Mouse (Mus musculus): Measurements from ENCODE around the gene Fxyd4.

Gene Fxyd4

DNA sequence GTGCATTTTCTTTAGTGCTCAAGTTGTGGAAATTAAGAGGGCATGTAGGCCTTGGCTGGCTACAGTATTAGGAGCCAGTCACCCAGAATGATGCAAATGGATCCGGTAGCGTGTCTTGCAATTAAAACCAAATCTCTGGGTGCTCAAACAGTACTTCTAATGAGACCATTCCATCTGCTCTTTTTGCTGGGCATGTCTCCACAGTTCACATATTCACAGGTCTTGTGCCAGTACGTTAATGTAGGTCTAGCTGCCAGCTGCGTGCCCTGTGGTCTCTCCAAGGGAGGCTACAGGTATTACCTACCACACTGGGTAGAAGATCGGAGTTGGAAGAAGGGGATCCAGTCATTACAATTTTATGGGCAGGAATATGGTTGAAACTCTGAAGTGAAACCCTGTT lies 19.4 kb downstream of the Fxyd4 start:
- no peak for DNase-seq (ENCODE audit: low read depth, low spot score)

DNA sequence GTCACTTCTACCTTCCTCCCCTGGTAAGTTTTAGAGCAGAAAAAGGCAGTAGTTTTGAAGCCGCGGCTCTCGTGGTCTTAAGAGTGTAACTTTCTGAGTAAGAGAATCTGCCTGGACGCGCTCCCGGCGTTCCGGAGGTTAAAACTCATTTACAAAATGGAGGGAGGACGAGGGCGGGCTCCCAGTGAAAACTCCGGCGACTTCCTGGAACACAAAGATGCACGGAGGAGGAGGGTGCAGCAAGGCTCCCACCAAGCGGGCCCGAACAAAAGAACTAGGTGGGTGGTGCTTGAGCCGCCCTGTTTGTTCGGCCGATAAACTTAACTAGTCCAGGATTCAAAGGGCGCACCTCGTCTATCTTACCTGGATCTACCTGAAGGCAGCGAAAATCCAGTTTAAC lies 19.9 kb downstream of the Fxyd4 start:
- no peak for DNase-seq (ENCODE audit: low read depth, low spot score)

DNA sequence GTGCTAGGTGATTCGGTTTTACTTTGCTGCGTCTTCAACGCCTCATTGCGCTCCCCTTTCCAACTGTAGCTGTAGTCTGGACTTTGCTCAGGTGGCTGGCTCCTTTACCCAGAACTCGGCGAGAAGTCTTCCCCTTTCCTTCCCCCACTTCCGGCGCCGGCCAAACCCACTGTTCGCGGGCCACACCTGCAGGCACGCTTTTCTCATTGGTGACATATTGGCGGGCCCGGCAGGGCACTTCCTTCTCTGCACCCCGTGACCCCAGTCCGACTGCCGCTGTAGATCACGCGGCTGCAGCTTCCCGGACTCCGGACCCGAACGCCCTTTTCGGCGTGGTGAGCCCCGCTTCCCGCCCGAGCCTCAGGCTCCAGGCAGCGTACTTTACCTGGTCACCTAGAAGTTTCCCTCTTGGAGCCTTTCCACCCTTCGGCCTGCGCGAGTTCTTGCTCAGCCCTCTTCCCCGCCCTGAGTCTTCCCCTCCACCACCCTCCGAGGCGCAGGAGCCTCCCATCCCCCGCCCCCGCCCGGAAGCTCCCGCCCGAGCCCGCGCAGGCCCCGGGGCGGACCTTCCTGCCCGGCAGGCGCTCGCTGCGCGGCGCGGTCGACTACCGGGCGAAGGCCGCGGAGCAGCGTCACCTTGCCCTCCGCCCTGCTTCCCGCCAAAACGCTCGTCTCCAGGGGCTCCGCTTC lies 20.6 kb downstream of the Fxyd4 start:
- no peak for DNase-seq (ENCODE audit: low read depth, low spot score)

DNA sequence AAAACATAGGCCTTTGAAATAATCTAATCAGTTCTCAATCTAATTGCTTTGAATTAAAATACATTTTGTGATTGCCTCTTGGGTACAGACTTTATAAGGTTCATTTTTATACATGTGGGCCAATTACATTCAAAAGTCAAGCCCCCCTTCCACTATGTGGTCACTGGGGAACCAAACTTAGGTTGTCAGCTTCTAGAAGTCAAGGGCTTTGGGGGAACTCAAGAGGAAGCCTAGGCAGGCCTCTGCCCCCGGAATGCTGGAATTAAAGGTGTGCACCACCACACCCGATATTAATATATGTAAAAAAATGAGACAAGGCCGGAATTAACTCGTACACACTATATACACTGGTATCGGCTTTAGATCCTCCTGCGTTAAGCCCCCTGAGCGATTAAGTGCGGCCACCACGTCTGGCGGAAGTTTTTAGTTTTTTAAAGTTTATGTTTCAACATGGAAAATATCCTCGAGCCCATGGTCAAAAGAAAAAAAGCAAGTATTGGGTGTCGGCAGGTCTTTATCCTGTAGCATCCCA lies 21.2 kb downstream of the Fxyd4 start:
- no peak for DNase-seq (ENCODE audit: low read depth, low spot score)

DNA sequence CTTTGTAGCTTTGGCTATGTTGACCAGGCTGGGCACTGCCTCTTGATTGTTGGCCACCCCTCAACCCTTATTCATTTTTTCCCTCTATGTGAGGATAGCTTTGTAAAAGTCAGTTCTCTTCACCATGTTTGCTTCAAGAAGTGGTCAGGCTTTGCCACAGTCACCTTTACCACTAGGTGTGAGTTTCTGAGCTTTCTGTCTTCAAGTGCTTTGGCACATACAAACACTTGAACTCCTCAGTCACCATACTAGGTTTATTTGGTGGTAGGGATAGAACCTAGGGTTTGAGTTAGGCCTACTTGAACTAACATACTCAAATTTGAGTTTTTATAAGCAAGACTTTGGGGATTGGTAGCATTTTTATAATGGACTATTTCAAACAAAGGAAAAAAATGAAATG lies 23.0 kb downstream of the Fxyd4 start:
- DNase-seq (ENCODE audit: low read depth, low spot score) = no peak

DNA sequence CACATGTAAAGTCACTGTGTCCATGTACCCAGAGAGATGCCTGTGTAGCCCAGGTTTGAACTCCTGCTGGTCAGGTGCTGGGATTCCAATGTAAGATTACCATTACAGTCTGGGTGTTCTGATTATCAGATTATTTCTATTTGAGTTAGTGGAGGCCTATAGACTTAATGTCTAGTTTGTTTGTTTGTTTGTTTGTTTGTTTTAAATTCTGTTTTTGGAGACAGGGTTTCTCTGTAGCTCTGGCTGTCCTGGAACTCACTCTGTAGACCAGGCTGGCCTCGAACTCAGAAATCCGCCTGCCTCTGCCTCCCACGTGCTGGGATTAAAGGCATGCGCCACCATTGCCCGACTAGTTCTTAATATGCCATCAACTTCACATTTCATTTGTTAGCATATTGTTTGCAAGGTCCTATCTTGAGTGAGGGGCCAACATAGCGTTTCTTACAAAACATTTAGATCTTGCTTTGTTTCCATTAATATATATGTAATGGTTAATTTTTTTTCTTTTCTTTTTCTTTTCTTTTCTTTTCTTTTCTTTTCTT lies 27.3 kb downstream of the Fxyd4 start:
- no peak for DNase-seq (ENCODE audit: low read depth, low spot score)

DNA sequence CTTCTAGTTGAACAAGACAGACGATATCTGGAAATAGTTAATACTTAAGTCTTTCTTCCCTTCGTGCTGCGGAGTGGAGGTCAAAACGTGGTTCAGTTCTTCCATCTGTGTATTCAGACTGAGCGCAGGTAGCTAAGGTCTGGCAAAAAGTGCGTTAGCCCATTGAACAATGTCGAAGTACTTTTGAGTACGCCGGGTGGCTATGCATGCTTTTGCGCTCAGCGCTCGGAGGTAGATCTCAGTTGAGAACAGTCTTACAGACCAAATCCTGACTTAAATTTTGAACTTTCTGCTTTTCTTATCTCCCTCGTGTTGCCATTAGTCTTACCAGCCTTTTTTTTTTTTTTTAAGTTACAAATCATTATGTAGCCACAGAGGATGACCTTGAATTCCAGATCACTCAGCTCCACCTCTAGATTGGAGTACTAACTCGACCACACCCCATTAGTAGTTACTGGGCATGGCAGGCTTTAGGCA lies 29.0 kb downstream of the Fxyd4 start:
- DNase-seq (ENCODE audit: low read depth, low spot score) = no peak

DNA sequence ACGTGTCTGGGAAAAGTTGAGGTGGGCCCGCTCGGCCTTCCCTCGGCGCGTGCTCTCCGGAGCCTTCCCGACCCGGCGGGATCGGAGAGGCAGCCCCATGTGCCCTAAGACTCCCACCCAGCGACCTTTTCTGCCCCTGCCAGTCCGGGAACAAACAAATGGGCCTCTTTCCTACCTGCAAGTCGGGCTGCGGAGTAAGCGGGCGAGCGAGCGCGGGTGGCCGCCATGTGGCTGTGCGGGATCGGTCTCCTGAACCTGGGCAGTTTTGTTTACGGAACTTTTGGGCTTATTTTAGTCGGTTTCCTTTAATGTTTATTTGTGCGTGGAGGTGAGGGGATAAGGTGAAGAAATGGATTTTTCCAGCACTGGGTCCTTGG lies 29.5 kb downstream of the Fxyd4 start:
- no peak for DNase-seq (ENCODE audit: low read depth, low spot score)

DNA sequence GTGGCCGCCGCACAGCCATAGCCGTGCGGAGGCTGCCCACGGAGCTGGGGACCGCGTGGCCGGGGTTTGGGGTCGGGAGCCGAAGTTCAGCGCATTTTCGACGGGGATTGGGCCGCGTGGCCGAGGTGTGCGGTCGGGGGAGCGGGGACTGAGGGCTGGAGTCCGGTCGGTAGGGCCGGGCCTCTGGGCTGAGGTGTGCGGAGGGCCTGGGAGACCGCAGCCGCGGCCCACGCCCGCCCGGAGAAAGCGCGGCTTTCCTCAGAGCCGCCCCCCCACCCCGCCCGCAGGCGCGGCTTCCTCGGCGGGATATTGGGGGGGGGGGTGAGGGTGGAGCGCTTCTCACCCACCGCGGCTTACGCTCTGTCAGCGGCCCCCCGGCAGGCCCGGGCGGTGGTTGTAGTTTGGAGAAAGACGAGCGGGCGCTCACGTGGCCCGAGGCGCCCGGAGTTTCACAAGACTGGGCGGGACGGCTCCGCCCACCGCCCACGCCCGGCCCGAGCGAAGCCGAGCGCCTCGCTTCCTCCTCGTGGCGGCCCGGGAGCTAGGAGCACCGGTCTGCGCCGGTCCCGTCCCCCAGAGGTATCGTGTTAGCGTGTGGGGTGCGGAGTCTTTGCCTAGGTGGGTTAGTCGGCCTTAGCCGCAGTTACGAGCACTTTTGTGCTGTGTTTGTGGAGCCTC lies 30.1 kb downstream of the Fxyd4 start:
- DNase-seq (ENCODE audit: low read depth, low spot score) = no peak

DNA sequence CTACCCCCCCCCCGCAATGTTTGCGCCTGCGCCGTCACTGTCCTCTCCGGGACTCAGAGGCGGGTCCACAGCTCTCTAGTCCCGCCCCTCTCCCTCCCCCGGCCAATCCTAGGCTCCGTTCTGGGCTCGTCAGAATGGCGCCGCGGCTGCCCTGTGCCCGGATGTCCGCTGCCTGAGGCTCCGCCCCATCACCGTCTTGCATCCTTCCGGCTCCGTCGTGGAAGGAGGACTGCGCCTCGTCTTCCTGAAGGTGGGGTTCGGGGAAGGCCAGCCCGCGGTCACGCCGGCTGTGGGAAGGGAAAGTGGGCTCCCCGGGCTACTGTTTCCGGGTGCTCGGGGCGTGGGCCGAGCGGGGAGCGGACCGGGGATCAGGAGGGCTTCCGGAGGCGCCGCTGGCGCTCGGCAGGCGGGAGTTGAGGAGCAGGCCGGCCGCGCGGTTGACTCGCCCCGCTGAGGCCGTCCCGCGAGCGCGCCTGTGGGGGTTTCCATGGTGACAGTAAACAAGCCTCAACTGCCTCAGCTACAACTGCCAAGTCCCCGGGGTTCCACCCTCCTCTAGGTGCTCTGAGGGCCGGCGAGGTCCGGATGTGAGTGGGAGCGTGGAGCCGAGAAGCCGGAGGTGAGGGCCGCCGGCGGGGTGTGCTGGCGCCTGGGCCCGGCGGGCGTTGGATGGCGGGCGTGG lies 30.8 kb downstream of the Fxyd4 start:
- peak; percentile 96 for DNase-seq (ENCODE audit: low read depth, low spot score)

DNA sequence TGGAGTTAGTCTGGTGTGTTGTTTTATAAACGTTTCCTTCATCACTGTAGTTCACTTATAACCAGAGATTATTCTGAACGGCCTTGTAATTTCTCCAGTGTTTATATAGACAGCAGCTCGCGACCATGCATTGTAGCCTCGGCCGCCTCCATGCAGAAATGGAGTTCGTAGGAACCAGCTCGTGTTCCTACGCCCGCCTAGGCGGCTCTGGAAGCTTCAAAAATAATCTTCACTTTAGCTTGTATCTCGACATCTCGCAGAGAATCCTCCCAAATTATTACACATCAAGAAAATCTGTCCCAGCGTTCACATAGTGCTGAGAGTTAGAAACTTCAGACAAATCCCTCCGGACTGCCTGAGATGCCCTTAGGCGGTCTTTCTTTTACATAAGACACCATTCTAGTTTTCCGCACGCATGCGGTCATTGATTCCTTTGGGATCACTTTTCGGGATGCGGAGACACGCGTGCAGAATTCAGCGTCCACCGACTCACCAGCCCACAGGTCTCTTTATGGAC lies 31.4 kb downstream of the Fxyd4 start:
- DNase-seq (ENCODE audit: low read depth, low spot score) = no peak

DNA sequence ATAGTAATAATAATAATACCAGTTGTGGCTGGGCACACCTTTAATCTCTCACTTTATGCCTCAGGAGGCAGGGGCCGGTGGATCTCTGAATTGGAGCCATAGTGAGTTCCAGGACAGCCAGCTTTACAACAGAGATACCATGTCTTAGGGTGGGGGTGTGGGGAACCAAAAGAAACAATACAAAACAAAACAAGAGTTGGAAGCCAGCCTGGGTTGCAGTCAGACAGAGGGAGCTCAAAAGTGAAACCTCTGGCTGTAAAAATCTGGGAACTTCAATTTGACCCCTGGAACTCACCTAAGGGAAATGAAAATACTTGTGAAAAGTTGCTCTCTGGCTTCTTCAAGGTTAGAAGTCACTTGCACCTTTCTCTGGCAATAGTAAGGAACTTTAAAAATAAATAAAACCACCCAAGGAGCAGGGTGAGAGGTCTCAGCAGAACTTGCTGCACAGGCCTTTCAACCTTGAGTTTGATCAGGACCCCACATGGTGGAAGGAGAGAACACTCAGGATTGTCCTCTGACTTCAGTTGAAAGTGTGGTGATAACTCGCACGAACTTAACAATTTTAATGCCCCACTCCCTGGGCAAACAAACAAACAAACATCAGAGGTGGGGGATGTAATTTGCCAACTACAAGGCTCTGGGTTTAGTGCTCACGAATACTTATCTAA lies 32.1 kb downstream of the Fxyd4 start:
- DNase-seq (ENCODE audit: low read depth, low spot score) = no peak

DNA sequence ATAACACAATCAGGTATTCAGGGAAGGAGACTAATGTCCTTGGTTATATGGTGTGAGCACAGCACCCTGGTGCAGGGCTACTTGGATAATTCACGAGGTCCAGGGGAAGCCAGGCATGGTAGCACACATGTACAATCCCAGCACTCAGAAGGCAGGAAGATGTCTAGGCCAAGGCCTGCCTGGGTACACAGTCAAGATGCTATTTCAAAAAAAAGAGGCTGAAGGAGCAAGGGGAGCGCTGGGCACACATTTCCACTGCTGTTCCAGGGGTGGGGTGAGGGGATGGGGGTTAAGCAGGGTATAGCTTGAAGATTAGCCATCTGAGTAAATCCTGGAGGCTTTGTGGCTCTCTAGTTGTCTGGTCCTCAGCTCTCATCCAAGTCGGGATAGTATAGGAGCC lies 33.7 kb downstream of the Fxyd4 start:
- no peak for DNase-seq (ENCODE audit: low read depth, low spot score)

DNA sequence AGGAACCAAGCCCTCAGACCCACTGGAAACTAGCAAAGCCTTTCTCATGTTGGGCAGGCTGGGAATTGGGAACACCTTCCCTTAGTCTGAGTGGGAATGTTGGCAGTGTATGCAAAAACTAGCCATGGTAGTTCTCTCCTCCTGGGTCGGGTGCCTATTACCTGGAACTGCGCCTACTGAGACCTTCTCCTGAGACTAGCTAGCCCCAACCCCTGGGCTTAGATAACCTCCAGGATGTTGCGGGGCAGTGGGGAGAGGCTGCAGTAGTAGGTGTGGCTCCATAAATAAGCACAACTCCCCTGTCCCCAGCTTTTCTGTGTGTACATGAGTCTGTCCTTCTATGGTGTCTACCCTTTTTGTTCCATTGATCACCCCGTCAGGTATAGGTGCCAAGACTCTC lies 34.9 kb downstream of the Fxyd4 start:
- DNase-seq (ENCODE audit: low read depth, low spot score) = no peak

DNA sequence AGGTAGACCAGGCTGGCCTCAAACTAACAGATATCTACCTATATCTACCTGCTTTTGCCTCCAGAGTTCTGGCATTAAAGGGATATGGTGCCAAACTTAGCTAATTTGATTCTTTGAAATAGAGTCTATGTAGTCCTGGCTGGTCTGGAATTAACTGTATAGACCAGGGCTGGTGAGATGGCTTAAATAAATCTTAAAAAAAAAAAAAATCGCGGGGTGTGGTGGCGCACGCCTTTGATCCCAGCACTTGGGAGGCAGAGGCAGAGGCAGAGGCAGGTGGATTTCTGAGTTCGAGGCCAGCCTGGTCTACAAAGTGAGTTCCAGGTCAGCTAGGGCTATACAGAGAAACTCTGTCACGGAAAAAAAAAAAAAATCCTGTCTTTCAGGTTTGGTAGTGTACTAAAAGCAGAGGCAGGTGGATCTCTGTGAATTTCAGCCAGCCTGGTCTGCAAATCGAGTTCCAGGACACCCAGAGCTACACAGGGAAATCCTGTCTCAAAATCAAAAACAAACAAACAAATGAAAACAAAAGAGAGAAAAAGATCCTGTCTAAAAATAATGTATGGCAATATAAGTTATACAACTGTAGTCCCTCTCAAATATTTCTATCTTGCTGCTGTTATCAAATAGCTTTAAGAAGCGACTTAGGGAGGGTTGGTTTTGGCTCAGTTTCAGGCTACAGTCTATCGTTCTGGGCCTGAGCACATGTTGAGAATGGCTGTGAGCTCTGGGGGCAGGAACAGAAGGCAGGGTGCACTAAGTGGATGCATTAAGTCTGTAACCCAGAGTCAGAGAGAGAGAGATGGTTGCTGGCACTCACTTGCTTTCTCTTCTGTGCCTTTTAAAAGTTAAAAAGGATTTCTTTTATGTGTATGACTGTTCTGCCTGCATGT lies 35.7 kb downstream of the Fxyd4 start:
- no peak for DNase-seq (ENCODE audit: low read depth, low spot score)

DNA sequence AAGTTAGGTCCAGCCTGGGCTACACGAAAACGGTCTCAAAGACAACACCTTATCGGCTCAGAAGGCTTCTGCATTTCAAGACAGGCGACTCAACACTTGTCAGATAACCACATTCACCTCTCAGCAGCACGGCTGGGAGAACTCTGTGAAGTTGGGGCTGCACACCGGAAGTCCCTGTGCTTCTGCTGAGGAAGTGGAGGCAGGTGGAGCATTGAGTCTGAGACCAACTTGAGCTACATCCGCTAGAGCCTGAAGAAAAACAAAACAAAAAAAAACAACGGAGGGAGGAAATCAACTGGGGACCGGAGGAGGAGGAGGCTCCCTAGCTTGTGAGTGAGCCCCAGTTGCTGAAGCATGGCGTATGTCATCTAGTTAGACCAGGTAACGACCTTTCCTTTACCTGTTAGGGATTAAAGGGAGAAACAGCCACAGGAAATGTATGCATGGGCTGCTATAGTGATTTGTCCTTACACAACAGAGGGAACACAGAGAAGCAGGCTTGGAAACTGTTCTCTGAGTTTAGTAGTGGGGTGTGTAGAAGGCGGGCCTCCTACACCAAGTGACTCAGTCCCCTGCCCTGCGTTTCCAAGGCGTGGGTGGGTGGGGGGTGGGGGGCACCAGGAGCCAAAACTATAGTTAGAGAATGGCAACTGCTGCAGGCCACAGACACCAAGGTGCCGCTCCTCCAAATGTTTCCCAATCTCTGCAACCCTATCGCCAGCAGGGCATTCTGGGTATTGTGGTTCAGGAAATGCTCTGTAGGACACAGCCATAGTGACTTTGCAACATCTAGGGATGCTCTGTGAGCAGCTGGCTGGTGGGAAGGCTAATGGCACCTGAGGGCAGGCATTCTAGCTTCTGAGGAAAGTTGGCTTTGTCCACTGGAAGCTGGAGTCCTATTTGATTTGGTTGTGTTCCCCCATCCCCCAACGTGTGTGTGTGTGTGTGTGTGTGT lies 37.1 kb downstream of the Fxyd4 start, which contains the start of gene Hnrnpf:
Gene Hnrnpf (plus strand): TSS at position 199 of the 955 bp plus-strand sequence.
- DNase-seq (ENCODE audit: low read depth, low spot score) = no peak

DNA sequence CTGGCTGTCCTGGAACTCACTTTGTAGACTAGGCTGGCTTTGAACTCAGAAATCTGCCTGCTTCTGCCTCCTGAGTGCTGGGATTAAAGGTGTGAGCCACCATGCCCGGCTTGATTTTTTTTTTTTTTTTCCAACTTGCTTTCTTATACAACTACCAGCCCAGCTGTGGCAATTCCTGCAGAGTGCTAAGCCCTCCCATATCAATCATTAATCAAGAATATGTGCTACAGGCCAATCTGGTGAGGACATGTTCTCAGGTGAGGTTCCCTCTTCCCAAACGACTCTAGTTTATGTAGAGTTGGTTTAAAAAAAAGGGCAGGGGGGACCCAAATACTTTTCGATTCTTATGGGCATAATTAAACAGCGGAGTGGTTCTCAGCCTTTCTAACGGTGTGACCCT lies 39.7 kb downstream of the Fxyd4 start:
- DNase-seq (ENCODE audit: low read depth, low spot score) = no peak

DNA sequence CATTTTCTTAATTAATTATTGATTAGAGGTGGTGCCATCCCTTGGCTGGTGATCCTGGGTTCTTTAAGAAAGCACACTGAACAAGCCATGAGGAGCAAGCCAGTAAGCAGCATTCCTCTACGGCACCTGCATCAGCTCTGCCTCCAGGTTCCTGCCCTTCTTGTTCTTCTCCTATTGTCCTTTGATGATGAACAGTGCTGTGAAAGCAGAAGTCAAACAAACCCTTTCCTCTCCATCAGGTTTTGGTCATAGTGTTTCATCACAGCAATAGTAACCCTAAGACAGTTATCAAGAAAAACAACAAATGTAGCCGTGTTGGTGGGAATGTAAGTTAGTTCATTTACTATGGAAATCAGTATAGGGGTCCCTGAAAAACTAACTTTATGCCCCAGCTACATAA lies 44.1 kb downstream of the Fxyd4 start:
- DNase-seq (ENCODE audit: low read depth, low spot score) = no peak

DNA sequence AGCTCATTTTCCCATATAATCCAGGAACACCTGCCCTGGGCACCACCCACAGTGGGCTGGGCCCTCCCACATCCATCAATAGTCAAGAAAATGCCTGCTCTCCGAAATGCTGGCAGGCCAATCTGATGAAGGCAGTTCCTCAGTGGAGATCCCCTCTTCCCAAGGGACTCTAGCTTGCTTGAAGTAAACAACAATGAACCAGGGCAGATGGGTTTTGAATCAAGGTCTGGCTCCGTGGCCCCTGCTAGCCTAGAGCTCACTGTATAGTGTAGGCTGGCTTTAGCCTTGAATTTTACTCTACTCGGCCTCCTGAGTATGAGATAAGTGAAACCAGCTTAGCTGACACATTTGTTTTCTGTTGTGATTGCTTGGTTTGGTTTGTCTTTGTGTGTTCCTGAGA lies 45.1 kb downstream of the Fxyd4 start:
- DNase-seq (ENCODE audit: low read depth, low spot score) = no peak

Data from retina, postnatal 7 days (tissue).